Mouse (Mus musculus): Measurements from ENCODE around the gene Irak2. TPM values are rescaled to one million over a fixed set of nuclear protein-coding genes. Genes with fewer than 3 reads are reported as not detected.
A peak's percentile ranks its signal among the peaks of the same experiment; 100 is the strongest.

Gene Irak2
- total RNA-seq, 1 experiment from 2014 or later: 30.8 TPM

DNA sequence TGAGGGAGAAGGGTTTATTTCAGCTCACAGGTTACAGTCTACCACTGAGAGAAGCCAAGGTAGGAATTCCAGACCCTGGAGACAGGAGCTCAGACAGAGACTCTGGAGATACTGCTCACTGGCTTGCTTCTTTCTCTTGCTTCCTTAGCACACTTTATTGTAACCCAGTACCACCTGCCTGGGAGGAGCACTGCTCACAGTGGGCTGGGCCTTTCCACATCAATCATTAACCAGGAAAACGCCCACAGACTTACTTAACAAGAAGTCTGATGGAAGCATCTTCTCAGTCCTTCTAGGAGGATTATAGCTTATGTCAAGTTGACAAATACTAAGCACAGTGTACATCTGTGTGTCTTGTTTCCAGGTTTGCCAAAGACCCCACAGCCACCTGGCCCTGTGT lies 76.5 kb downstream of the Irak2 start:
- ATAC-seq (replicated peaks in 1 of 2; ENCODE audit: insufficient read depth in 1 of 2, low FRiP score in 2 of 2, low TSS enrichment in 1 of 2, low read depth in 1 of 2, poor library complexity in 2 of 2, severe bottlenecking in 2 of 2): no peak

DNA sequence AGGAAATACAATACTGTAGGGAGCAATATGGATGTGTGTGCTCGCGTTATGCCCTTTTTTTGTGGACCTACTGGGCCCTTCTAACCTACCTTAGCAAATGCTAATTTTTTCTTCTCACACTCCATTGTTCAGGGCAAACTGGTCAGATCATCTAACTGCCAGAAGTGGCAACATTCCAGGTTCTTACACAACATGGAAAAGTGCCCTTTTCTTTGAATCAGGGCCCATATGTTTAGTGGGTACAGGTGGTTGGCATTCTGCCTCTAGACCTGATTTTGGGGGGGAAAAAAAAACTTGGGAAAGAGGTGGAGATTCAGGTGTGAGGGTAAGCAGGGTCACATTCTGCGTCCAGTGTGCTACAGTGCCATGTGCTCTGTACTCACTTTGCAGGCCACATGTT lies 79.3 kb downstream of the Irak2 start:
- no peak for ATAC-seq (replicated peaks in 1 of 2; ENCODE audit: insufficient read depth in 1 of 2, low FRiP score in 2 of 2, low TSS enrichment in 1 of 2, low read depth in 1 of 2, poor library complexity in 2 of 2, severe bottlenecking in 2 of 2)

DNA sequence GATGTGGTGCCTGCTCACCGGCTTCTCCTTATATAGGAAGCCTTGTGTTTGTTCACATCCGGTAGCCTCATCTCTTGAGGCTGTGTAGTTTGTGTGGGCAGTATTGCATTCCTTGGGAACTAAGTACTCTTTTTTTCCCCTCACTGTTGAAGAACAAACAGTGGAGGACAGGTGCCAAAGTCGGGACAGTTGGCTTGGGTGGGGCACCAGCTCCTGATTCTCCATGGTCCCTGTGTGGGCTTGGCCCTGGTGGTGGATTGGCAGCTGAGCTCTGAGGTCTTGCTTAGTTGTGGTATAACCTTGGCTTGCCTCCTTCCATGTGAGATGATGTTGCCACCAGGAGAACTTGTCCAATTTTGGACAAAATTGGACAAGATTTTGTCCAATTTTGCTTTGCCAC lies 81.6 kb downstream of the Irak2 start, which contains the start of gene Ghrl:
TSS of gene Ghrl (minus strand) at position 3 of the 400 bp plus-strand sequence.
- no peak for ATAC-seq (replicated peaks in 1 of 2; ENCODE audit: insufficient read depth in 1 of 2, low FRiP score in 2 of 2, low TSS enrichment in 1 of 2, low read depth in 1 of 2, poor library complexity in 2 of 2, severe bottlenecking in 2 of 2)

DNA sequence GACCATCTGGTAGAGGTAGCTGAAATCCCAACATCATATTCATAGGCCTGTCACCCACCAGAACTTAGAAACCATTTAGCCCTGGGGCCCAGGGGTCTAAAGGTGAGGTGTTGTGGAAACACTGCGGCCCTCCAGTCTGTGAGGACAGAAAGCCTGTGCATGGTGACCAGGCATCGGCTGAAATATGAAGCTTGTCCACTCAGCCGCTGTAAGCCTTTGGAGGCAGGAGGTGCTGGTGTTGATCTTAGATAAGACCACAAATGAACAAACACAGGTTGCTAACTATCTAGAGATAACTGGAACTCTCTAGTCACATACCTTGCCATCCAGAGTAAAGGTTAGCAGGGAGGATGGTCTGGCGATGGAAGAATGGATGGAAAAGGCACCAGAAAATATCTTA lies 82.8 kb downstream of the Irak2 start:
- ATAC-seq (replicated peaks in 1 of 2; ENCODE audit: insufficient read depth in 1 of 2, low FRiP score in 2 of 2, low TSS enrichment in 1 of 2, low read depth in 1 of 2, poor library complexity in 2 of 2, severe bottlenecking in 2 of 2): no peak

DNA sequence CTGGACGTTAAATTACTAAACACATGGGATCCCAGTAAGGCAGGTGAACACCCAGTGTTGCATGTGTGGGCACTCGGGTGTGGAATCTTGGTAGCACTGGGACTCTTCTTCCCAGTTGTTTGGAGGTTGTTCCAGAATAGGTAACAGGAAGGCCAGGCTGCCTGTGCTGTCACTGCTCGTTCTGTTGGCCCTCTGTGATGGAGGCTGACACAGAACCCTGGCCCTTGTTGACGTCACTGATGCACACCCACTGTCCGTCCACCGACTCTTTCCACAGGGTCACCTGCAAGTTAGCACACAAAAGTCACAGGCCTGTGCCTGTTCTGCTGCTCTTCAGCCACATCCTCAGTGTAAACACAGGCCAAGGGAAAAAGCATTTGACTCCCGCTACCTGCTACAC lies 89.9 kb downstream of the Irak2 start:
- ATAC-seq (replicated peaks in 1 of 2; ENCODE audit: insufficient read depth in 1 of 2, low FRiP score in 2 of 2, low TSS enrichment in 1 of 2, low read depth in 1 of 2, poor library complexity in 2 of 2, severe bottlenecking in 2 of 2): no peak

GRCm38 (mm10) chr6:113731296-113731695 lies 93.0 kb downstream of the Irak2 start:
- no peak for ATAC-seq (replicated peaks in 1 of 2; ENCODE audit: insufficient read depth in 1 of 2, low FRiP score in 2 of 2, low TSS enrichment in 1 of 2, low read depth in 1 of 2, poor library complexity in 2 of 2, severe bottlenecking in 2 of 2)

- no peak for ATAC-seq (replicated peaks in 1 of 2; ENCODE audit: insufficient read depth in 1 of 2, low FRiP score in 2 of 2, low TSS enrichment in 1 of 2, low read depth in 1 of 2, poor library complexity in 2 of 2, severe bottlenecking in 2 of 2)
Observed at GRCm38 (mm10) chr6:113737318-113738046, 99.2 kb downstream of the Irak2 start.

DNA sequence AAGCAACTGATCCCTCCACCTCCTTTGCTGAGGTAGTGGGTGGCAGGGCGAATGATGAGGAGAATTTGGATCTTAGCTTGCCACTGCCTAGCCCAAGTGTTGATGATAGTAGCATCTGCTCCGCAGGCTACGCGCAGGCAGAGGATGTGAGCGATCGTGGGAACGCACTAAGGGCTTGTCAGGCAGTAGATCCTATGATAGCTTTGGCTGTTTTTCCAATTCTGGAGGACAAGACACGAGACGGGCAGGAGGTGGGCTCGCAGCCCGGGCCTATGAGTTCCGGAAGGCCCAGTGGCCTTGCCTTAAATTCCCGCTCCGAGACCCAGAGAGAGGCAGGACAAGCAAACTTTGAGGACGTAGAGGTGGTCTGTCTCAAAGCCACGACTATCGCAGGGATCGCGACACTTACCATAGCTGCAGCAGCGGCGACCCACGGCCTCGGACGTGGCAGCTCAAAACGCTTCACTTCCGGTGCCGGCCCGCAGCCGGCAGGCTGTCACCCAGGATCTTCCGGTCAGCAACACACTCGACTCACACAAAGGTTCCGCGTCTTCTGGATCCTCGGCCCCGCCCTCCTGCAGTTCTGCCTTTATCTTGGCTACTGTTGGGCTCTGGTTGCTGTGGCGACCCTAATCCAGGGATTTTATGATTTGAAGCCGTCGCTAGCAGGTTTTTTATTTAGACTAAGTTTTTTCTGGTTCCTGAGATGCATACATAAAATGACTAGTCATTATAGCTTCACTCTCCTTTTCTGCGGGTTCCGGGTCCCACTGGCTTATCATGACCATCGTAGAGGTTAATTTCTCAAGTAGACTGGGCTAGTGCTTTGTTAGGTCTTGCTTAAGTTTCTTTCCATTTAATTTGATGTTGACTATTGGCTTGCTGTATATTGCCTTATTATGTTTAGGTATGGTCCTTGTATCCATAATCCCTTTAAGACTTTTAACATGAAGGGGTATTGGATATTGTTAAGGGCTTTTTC lies 102.3 kb downstream of the Irak2 start, which contains the start of gene Sec13:
TSS of gene Sec13 (minus strand) at position 508 of the 982 bp plus-strand sequence.
- peak; percentile 87 to 94 for ATAC-seq (replicated peaks in 1 of 2; ENCODE audit: insufficient read depth in 1 of 2, low FRiP score in 2 of 2, low TSS enrichment in 1 of 2, low read depth in 1 of 2, poor library complexity in 2 of 2, severe bottlenecking in 2 of 2)

DNA sequence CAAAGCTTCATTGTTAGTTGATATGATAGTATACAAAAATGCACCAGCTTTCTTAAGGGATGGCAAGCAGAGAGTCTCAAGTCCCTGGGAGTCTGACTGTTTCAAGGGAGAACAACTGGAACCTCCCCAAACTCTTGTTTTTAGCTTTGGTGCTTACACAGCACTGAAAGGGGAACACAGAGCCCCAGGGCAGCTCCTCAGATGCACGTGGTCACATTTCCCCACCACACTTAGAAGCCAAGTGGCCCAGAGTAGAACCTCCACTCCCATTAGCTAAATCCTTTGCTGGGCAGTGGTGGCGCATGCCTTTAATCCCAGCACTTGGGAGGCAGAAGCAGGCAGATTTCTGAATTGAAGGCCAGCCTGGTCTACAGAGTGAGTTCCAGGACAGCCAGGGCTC lies 103.2 kb downstream of the Irak2 start:
- ATAC-seq (replicated peaks in 1 of 2; ENCODE audit: insufficient read depth in 1 of 2, low FRiP score in 2 of 2, low TSS enrichment in 1 of 2, low read depth in 1 of 2, poor library complexity in 2 of 2, severe bottlenecking in 2 of 2): no peak

GRCm38 (mm10) chr6:113742321-113742720 lies 104.1 kb downstream of the Irak2 start:
- no peak for ATAC-seq (replicated peaks in 1 of 2; ENCODE audit: insufficient read depth in 1 of 2, low FRiP score in 2 of 2, low TSS enrichment in 1 of 2, low read depth in 1 of 2, poor library complexity in 2 of 2, severe bottlenecking in 2 of 2)

- ATAC-seq (replicated peaks in 1 of 2; ENCODE audit: insufficient read depth in 1 of 2, low FRiP score in 2 of 2, low TSS enrichment in 1 of 2, low read depth in 1 of 2, poor library complexity in 2 of 2, severe bottlenecking in 2 of 2): no peak
Observed at GRCm38 (mm10) chr6:113743111-113743510, 104.8 kb downstream of the Irak2 start.

Other genes starting within 250 kb of the Irak2 start
- gene Ttll3, start 249.2 kb upstream of the Irak2 start, total RNA-seq (2017): 1.5 and 7.5 TPM in 2 replicates
- 4.5 and 4.6 TPM in 2 replicates for gene Rpusd3, start 219.1 kb upstream of the Irak2 start, total RNA-seq (2017)
- not detected in 2 replicates for gene Cidec, start 202.7 kb upstream of the Irak2 start, total RNA-seq (2017)
- gene Jagn1, start 195.9 kb upstream of the Irak2 start, total RNA-seq (2017): 15.9 and 28.2 TPM in 2 replicates
- gene Il17re, start 180.0 kb upstream of the Irak2 start, total RNA-seq (2017): 8.4 and 10.6 TPM in 2 replicates
- gene Il17rc, start 167.0 kb upstream of the Irak2 start, total RNA-seq (2017): 0.65 and 1.4 TPM in 2 replicates
- 7.4 and 8.3 TPM in 2 replicates for gene Creld1, start 155.2 kb upstream of the Irak2 start, total RNA-seq (2017)
- not detected in 2 replicates for gene Prrt3, start 136.5 kb upstream of the Irak2 start, total RNA-seq (2017)
- 31.2 and 37.1 TPM in 2 replicates for gene Emc3, start 106.8 kb upstream of the Irak2 start, total RNA-seq (2017)
- gene Fancd2, start 106.8 kb upstream of the Irak2 start, total RNA-seq (2017): 22.0 and 25.4 TPM in 2 replicates
- not detected in 2 replicates for gene Fancd2os, start 37.8 kb upstream of the Irak2 start, total RNA-seq (2017)
- gene Brk1, start 33.7 kb upstream of the Irak2 start, total RNA-seq (2017): 104 and 118 TPM in 2 replicates
- gene Vhl, start 14.5 kb upstream of the Irak2 start, total RNA-seq (2017): 13.5 and 18.6 TPM in 2 replicates
- gene Tatdn2, start 58.6 kb downstream of the Irak2 start, total RNA-seq (2017): 120 and 137 TPM in 2 replicates
- not detected in 2 replicates for gene Ghrl, start 81.4 kb downstream of the Irak2 start, total RNA-seq (2017)
- gene Sec13, start 102.3 kb downstream of the Irak2 start, total RNA-seq (2017): 88.1 and 99.7 TPM in 2 replicates

Measured in hematopoietic stem cell, adult 5-6 weeks (primary cell).